Mouse (Mus musculus) heart, adult 2 months (tissue): ENCODE measurements around the gene Slc22a21.

Source experiments
- CTCF ChIP-seq: fragments of 200-600 bp; IDR thresholded peaks from 2 replicates; pipeline ENCODE4 v1.8.1; 2022; ENCODE audit warnings: antibody characterized with exemption, mild to moderate bottlenecking, moderate library complexity
- EP300 ChIP-seq: fragments of 200-500 bp; IDR thresholded peaks from 2 replicates; pipeline ENCODE4 v1.6.1; 2011; ENCODE audit warnings: low read depth, low read length, control low read depth; ENCODE audit not compliant: insufficient read depth
- POLR2A ChIP-seq: fragments of 200-500 bp; IDR thresholded peaks from 2 replicates; pipeline ENCODE4 v1.6.1; 2011; ENCODE audit warnings: mild to moderate bottlenecking, low read depth, low read length, control low read depth; ENCODE audit not compliant: insufficient read depth

- TF ChIP-seq CTCF (peak; percentile 67), EP300 (0 out of 2 replicates have a peak, but pooled peaks have one; percentile 31), POLR2A (peak; percentile 47; the same call in 1 of the 2 replicates)
Observed at GRCm38 (mm10) chr11:54028044-54028951, 48.2 kb upstream of the Slc22a21 start, which contains the start of gene Slc22a4.
